Mouse (Mus musculus): ENCODE data around the gene Gng12. TPM values are rescaled to one million over a fixed set of nuclear protein-coding genes. Genes with fewer than 3 reads are reported as not detected.

Gng12 gene
- polyA plus RNA-seq, 1 experiment from 2014 or later = 166 TPM

DNA sequence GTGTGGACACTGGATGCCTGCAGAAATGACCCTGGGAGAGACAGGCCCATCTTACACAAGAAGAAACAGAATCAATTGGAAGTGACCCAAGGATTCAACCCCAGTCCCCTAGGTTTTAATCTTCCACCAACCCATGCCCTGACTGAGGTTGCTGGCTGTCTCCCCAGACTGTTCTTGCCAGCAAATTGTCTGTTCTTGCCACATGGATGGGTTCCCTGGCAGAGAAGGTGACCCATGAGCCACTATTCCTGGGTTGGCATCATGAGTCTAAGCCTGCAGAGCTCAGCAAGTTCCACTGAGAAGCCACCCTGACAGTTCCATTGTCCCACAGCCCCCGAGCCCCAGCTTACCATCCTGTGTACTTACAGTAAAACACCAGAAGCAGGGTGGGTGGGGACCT lies 85.7 kb downstream of the Gng12 start:
- Histone ChIP-seq H3K79me2 (ENCODE audit: inconsistent target) (peaks cover 85% of the 10 kb centered on the region; the same call in 1 of the 2 replicates), H3K4me3 (ENCODE audit: inconsistent target) (no peak overlapping the region), H3K36me3 (ENCODE audit: inconsistent target) (no peaks in the 10 kb centered on the region), H3K27ac (no peak overlapping the region)
- 100% methylated on average over 1 of the region's 1 CpGs for WGBS (ENCODE audit: missing documents)

DNA sequence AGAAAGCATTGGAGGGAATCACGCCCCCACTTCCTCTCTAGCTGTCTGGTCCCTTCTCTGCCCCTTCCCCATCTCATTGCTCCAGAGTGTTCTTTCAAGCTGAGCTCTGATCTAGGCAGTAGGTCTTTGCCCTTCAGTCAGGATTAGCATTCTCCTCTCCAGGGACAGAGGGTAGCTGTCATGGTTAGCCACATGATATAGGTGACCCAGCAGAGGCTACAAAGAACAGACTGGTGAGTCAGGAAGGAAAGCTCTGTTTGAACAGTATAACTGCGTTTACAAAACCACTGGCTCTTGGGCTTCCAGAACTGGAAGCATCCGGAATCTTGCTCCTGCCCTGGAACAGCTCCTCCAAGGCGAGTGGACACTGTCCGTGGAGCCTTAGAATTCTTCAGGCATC lies 87.9 kb downstream of the Gng12 start:
- Histone ChIP-seq H3K79me2 (ENCODE audit: inconsistent target) (peaks cover 73% of the 10 kb centered on the region; the same call in 1 of the 2 replicates), H3K4me3 (ENCODE audit: inconsistent target) (no peak overlapping the region), H3K36me3 (ENCODE audit: inconsistent target) (no peaks in the 10 kb centered on the region), H3K27ac (no peak overlapping the region)
- 92% methylated on average over 5 of the region's 5 CpGs for WGBS (ENCODE audit: missing documents)

GRCm38 (mm10) chr6:66984672-66985071 lies 88.5 kb downstream of the Gng12 start:
- WGBS (ENCODE audit: missing documents) = 96% methylated on average over 3 of the region's 3 CpGs
- H3K36me3 ChIP-seq (ENCODE audit: inconsistent target) = no peaks in the 10 kb centered on the region
- no peak overlapping the region for H3K27ac ChIP-seq
- peaks cover 71% of the 10 kb centered on the region; the same call in 1 of the 2 replicates for H3K79me2 ChIP-seq (ENCODE audit: inconsistent target)
- H3K4me3 ChIP-seq (ENCODE audit: inconsistent target) = no peak overlapping the region

GRCm38 (mm10) chr6:66985500-66985899 lies 89.3 kb downstream of the Gng12 start:
- 80% methylated on average over 7 of the region's 7 CpGs for WGBS (ENCODE audit: missing documents)
- Histone ChIP-seq H3K36me3 (ENCODE audit: inconsistent target) (no peaks in the 10 kb centered on the region), H3K27ac (no peak overlapping the region), H3K4me3 (ENCODE audit: inconsistent target) (no peak overlapping the region), H3K79me2 (ENCODE audit: inconsistent target) (peaks cover 71% of the 10 kb centered on the region; the same call in 1 of the 2 replicates)

- H3K4me3 ChIP-seq (ENCODE audit: inconsistent target) = no peak overlapping the region
- no peaks in the 10 kb centered on the region for H3K36me3 ChIP-seq (ENCODE audit: inconsistent target)
- peaks cover 71% of the 10 kb centered on the region; the same call in 1 of the 2 replicates for H3K79me2 ChIP-seq (ENCODE audit: inconsistent target)
- H3K27ac ChIP-seq = no peak overlapping the region
- WGBS (ENCODE audit: missing documents) = over 99% methylated on average over 10 of the region's 12 CpGs
Observed at GRCm38 (mm10) chr6:66986063-66986462, 89.9 kb downstream of the Gng12 start.

DNA sequence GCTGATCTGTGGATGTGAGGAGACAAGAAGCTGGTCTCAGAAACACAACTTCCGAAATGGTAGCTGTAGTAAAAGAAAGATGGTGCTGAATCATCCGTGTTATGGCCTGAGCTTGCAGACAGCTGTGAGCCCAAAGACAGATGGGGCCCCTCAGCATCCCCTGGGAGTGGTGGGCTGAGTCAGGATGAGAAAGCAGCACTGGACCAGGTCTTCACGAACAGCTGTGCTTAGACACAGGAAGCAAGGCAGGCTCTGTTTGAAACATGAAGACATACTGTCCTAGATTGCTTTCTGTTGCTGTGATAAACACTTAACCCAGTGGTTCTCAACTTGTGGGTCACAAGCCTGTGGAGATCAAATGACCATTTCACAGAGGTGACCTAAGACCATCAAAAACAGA lies 91.4 kb downstream of the Gng12 start:
- Histone ChIP-seq H3K4me3 (ENCODE audit: inconsistent target) (no peak overlapping the region), H3K79me2 (ENCODE audit: inconsistent target) (peaks cover 69% of the 10 kb centered on the region; the same call in 1 of the 2 replicates), H3K36me3 (ENCODE audit: inconsistent target) (no peaks in the 10 kb centered on the region; the same call in 1 of the 2 replicates), H3K27ac (no peak overlapping the region)
- WGBS (ENCODE audit: missing documents) = 77% methylated on average over 3 of the region's 3 CpGs

GRCm38 (mm10) chr6:66988363-66988762 lies 92.2 kb downstream of the Gng12 start:
- Histone ChIP-seq H3K4me3 (ENCODE audit: inconsistent target) (no peak overlapping the region), H3K27ac (no peak overlapping the region), H3K36me3 (ENCODE audit: inconsistent target) (no peaks in the 10 kb centered on the region; the same call in 1 of the 2 replicates), H3K79me2 (ENCODE audit: inconsistent target) (peaks cover 72% of the 10 kb centered on the region; the same call in 1 of the 2 replicates)
- WGBS (ENCODE audit: missing documents) = 94% methylated on average over 8 of the region's 9 CpGs

- Histone ChIP-seq H3K36me3 (ENCODE audit: inconsistent target) (no peaks in the 10 kb centered on the region; the same call in 1 of the 2 replicates), H3K4me3 (ENCODE audit: inconsistent target) (no peak overlapping the region), H3K27ac (no peak overlapping the region), H3K79me2 (ENCODE audit: inconsistent target) (peaks cover 73% of the 10 kb centered on the region; the same call in 1 of the 2 replicates)
- 86% methylated on average over 6 of the region's 6 CpGs for WGBS (ENCODE audit: missing documents)
Observed at GRCm38 (mm10) chr6:66989037-66989436, 92.8 kb downstream of the Gng12 start.

- 50% methylated on average over 3 of the region's 3 CpGs for WGBS (ENCODE audit: missing documents)
- Histone ChIP-seq H3K27ac (no peak overlapping the region), H3K36me3 (ENCODE audit: inconsistent target) (no peaks in the 10 kb centered on the region; the same call in 1 of the 2 replicates), H3K4me3 (ENCODE audit: inconsistent target) (no peak overlapping the region), H3K79me2 (ENCODE audit: inconsistent target) (peaks cover 69% of the 10 kb centered on the region; the same call in 1 of the 2 replicates)
Observed at GRCm38 (mm10) chr6:66989518-66989917, 93.3 kb downstream of the Gng12 start.

GRCm38 (mm10) chr6:66992232-66992631 lies 96.0 kb downstream of the Gng12 start:
- H3K79me2 ChIP-seq (ENCODE audit: inconsistent target) = peaks cover 56% of the 10 kb centered on the region; the same call in 1 of the 2 replicates
- H3K27ac ChIP-seq = no peak overlapping the region
- no peak overlapping the region for H3K4me3 ChIP-seq (ENCODE audit: inconsistent target)
- H3K36me3 ChIP-seq (ENCODE audit: inconsistent target) = no peaks in the 10 kb centered on the region; the same call in 1 of the 2 replicates
- whole genome bisulfite sequencing (ENCODE audit: missing documents) = 94% methylated on average over 9 of the region's 9 CpGs

DNA sequence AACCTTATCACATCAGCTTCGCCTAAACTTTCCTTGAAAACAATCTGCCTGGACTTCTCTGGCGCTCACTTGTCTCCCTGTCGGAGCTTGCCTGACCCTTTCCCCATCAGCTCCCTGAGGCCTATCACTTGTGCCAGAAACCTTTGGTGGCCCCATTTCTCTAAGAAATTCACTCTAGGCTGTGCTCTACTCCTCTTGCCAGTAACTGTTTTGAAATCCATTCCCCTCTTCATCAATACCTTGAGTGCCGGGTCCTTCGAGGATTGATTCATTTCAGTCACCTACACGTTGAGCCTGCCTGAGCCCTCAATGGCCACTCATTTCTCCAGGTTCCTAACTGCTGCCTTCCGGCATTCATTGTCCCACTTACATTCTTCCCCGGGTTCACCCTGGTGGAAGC lies 96.6 kb downstream of the Gng12 start:
- no peaks in the 10 kb centered on the region; the same call in 1 of the 2 replicates for H3K36me3 ChIP-seq (ENCODE audit: inconsistent target)
- WGBS (ENCODE audit: missing documents) = 94% methylated on average over 8 of the region's 8 CpGs

GRCm38 (mm10) chr6:66994981-66995380 lies 98.8 kb downstream of the Gng12 start:
- Histone ChIP-seq H3K36me3 (ENCODE audit: inconsistent target) (no peaks in the 10 kb centered on the region; the same call in 1 of the 2 replicates), H3K79me2 (ENCODE audit: inconsistent target) (peaks cover 50% of the 10 kb centered on the region; the same call in 1 of the 2 replicates), H3K4me3 (ENCODE audit: inconsistent target) (no peak overlapping the region), H3K27ac (no peak overlapping the region)
- 95% methylated on average over 2 of the region's 8 CpGs for WGBS (ENCODE audit: missing documents)

More for the DNA sequence above, 96.6 kb downstream of the Gng12 start:
- Histone ChIP-seq H3K27ac (no peak overlapping the region), H3K4me3 (ENCODE audit: inconsistent target) (no peak overlapping the region), H3K79me2 (ENCODE audit: inconsistent target) (peaks cover 56% of the 10 kb centered on the region; the same call in 1 of the 2 replicates)

DNA sequence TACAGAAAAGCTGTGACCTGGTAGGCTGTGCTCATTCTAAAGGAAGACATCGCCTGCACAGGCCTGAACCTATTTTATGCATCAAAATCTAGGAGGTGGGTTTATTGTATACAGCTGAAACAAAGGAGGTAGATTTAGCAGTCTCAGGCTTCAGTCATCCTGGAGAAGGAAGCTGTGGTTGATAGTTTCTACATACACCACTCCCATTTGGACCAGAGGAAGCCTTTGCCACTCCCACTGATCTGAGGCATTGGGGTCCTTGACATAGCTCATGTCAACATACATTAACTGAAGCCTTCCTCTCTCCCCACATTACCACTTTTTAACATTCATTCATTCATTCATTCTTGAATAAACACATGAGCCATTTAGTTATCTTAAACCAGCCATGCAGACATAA lies 99.6 kb downstream of the Gng12 start:
- H3K79me2 ChIP-seq (ENCODE audit: inconsistent target) = peaks cover 45% of the 10 kb centered on the region; the same call in 1 of the 2 replicates
- no peak overlapping the region for H3K27ac ChIP-seq
- H3K36me3 ChIP-seq (ENCODE audit: inconsistent target) = no peaks in the 10 kb centered on the region; the same call in 1 of the 2 replicates
- 82% methylated on average over 1 of the region's 1 CpGs for WGBS (ENCODE audit: missing documents)
- no peak overlapping the region for H3K4me3 ChIP-seq (ENCODE audit: inconsistent target)

- WGBS (ENCODE audit: missing documents) = 95% methylated on average over 1 of the region's 1 CpGs
- Histone ChIP-seq H3K79me2 (ENCODE audit: inconsistent target) (peaks cover 42% of the 10 kb centered on the region; the same call in 1 of the 2 replicates), H3K4me3 (ENCODE audit: inconsistent target) (no peak overlapping the region), H3K27ac (no peak overlapping the region), H3K36me3 (ENCODE audit: inconsistent target) (no peaks in the 10 kb centered on the region; the same call in 1 of the 2 replicates)
Observed at GRCm38 (mm10) chr6:66996257-66996656, 100.1 kb downstream of the Gng12 start.

GRCm38 (mm10) chr6:66998645-66999044 lies 102.4 kb downstream of the Gng12 start:
- WGBS (ENCODE audit: missing documents) = 84% methylated on average over 2 of the region's 2 CpGs
- peaks cover 19% of the 10 kb centered on the region; the same call in 1 of the 2 replicates for H3K79me2 ChIP-seq (ENCODE audit: inconsistent target)

More at GRCm38 (mm10) chr6:66998645-66999044, 102.4 kb downstream of the Gng12 start:
- H3K4me3 ChIP-seq (ENCODE audit: inconsistent target) = no peak overlapping the region
- no peaks in the 10 kb centered on the region for H3K36me3 ChIP-seq (ENCODE audit: inconsistent target)
- H3K27ac ChIP-seq = peak overlapping the region; percentile 21

All from macrophage (primary cell).